Mouse (Mus musculus): ENCODE data around the gene Ntmt1. TPM values are rescaled to one million over a fixed set of nuclear protein-coding genes. Genes with fewer than 3 reads are reported as not detected.

The Ntmt1 gene
- polyA plus RNA-seq, 1 experiment from 2014 or later: 126 TPM

DNA sequence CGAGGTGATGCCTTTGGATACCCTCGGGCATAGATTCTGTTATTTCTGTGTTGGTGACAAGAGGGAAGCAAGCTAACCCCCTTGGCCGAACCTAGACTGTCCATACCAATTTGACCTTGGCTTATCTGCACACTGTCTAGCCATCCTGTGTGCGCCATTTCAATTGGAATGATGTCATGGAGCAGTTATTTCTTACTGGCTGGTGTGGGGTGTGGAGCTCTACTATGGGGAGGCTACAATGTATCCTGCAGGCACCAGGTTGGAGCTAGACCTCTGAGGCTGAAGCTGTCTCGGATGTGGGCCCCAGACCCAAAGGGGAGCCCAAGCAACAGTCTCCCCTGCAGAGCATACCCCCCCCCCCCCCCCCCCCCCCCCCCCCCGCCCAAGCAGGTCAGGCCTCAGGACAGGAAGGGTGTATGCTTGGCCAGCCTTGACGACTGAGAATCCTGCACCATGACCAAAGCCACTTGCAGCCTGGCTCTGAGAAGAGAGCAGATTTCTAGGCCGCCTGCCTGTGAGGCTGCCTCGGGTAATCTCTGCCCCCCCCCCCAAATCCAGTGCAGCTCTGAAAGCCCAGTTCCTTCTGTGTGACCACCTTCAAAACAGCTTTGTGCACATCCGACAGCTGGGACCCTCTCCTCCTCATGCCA lies 26.9 kb downstream of the Ntmt1 start, which contains the start of gene Prrx2:
Prrx2 (plus strand) TSS at position 600 of the 650 bp plus-strand sequence.
- Histone ChIP-seq H3K4me1 (peaks cover 41% of the 10 kb centered on the region), H3K4me3 (no peak within 1 kb of the TSS), H3K36me3 (no peaks in the 10 kb centered on the region), H3K9me3 (replicated peaks) (no peaks in the 10 kb centered on the region), H3K27me3 (ENCODE audit: low read depth, poor library complexity, severe bottlenecking) (no peaks in the 10 kb centered on the region), H3K27ac (replicated peaks) (no peak within 1 kb of the TSS; the same call in 1 of the 2 replicates)
- WGBS: 71% methylated on average over 8 of the region's 10 CpGs
- no peak for DNase-seq (ENCODE audit: low spot score)

DNA sequence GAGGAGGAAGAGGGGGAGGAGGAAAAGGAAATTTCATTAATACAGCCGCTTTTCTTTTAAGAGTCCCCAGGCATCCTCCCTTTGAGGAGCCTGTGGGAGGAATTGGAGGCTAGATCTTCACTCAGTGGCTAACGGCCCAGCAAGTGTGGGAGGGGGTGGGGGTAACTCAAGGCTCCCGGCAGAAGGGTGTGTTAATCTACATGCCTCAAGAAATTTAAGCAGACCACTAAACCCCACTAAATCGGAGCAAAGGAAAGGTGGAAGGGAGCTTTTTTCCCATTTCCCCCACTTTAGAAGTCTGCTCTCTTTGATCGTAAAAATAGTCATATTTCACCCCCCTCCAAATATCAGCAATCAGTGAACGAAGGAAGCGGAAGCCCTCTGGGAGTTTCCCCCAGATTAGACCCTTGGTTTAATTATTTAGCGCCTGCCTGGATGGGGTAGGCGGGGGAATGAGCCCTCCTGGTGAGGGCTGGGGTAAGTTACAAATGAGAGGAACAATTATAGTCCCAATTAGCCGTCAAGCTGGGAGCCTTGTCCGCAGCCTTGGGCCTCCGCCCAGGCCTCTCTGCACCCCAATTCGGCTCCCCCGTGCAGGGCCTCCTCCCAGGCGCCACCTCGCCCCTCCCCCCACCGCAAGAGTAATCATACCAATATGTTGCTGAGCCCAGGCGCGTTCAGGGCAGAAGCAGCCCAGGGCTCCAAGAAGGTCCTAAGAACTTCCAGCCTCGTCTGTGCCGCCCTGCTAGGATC lies 28.8 kb downstream of the Ntmt1 start:
- 19% methylated on average over 21 of the region's 21 CpGs for WGBS
- Histone ChIP-seq H3K27ac (replicated peaks) (0 out of 2 replicates have a peak overlapping the region, but pooled peaks have one; percentile 33), H3K4me1 (peaks cover 32% of the 10 kb centered on the region), H3K9me3 (replicated peaks) (no peaks in the 10 kb centered on the region), H3K36me3 (no peaks in the 10 kb centered on the region), H3K27me3 (ENCODE audit: low read depth, poor library complexity, severe bottlenecking) (no peaks in the 10 kb centered on the region), H3K4me3 (no peak overlapping the region)
- no peak for DNase-seq (ENCODE audit: low spot score)

DNA sequence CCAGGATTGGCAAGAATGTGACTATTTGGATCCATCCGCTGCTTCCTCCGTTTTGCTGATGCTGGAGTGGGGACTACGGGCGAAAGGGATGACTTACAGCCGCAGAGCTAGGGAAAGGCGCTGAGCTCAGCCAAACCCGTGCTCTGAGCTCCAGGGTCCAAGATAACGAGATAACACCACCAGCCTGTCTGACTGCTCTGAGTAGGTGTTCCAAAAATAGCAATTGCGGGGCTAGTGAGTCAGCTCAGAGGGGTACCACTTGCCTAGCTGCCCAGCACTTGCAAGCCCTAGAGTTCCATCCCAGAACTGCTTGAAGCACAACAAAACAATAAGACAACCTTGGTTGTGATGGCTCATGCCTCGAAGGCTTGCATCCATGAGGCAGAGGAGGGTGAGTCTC lies 35.0 kb downstream of the Ntmt1 start:
- Histone ChIP-seq H3K27me3 (ENCODE audit: low read depth, poor library complexity, severe bottlenecking) (peaks cover 39% of the 10 kb centered on the region), H3K27ac (replicated peaks) (no peak overlapping the region), H3K9me3 (replicated peaks) (no peaks in the 10 kb centered on the region), H3K4me3 (no peak overlapping the region), H3K4me1 (peaks cover 24% of the 10 kb centered on the region), H3K36me3 (no peaks in the 10 kb centered on the region)
- DNase-seq (ENCODE audit: low spot score): no peak
- WGBS: 65% methylated on average over 10 of the region's 10 CpGs

DNA sequence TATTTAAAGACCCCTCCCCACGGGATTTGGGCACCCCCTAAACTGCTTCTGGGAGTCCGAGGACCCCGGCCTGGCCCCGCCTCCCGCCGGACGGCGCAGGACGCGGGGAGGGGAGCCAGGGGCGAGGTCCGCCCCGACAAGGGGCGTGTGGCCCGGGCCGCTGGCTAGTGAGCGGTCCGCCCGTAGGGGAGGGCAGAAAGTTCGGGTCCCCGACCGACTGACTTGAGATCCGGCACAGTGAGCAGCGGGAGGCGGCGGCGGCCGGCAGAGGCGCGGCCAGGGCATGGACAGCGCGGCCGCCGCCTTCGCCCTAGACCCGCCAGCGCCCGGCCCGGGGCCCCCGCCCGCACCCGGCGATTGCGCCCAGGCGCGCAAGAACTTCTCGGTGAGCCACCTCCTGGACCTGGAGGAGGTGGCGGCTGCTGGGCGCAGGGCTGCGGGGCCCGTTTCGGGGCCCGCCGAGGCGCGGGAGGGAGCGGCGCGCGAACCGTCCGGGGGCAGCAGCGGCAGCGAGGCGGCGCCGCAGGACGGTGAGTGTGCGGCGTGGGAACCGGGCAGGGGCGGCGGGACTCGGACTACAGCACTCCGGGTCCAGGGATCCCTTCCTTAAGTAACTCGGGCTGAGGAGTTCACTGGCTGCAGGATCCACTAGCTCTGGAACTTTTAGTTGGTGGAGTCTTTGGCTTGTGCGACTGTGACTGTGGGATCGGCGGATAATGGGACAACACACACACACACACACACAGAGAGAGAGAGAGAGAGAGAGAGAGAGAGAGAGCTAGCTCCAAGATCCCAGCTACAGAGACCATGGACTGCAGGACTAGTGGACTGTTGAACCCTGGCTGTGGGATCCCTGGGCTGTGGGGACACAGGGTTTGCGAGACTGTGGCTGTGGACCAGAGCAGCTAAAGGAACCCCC lies 37.8 kb downstream of the Ntmt1 start:
- Histone ChIP-seq H3K27me3 (ENCODE audit: low read depth, poor library complexity, severe bottlenecking) (peaks cover 39% of the 10 kb centered on the region), H3K9me3 (replicated peaks) (no peaks in the 10 kb centered on the region), H3K36me3 (no peaks in the 10 kb centered on the region), H3K4me3 (peak overlapping the region; percentile 76), H3K27ac (replicated peaks) (peak overlapping the region; percentile 86), H3K4me1 (peaks cover 29% of the 10 kb centered on the region)
- 2% methylated on average over 80 of the region's 80 CpGs for WGBS
- DNase-seq (ENCODE audit: low spot score): peak; percentile 54

DNA sequence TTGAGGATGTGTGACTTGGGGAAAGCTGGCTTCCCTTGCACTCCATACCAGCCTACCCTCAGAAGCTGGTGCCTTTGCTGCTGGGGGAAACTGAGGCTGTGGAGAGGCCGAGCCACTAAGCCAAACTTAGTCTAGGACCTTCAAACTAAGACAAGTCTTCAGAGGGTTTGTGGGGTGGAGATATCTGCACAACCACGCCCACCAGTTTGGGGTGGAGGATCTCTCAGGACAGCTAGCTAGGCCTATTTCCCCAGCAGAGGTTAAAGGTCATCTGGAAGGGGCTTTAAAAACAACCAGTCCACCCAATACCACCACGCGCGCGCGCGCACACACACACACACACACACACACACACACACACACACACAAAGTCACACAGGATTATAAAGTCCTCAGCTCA lies 38.6 kb downstream of the Ntmt1 start:
- Histone ChIP-seq H3K27me3 (ENCODE audit: low read depth, poor library complexity, severe bottlenecking) (peaks cover 39% of the 10 kb centered on the region), H3K9me3 (replicated peaks) (no peaks in the 10 kb centered on the region), H3K36me3 (no peaks in the 10 kb centered on the region), H3K4me3 (peak overlapping the region; percentile 76), H3K27ac (replicated peaks) (peak overlapping the region; percentile 86; the same call in 1 of the 2 replicates), H3K4me1 (peaks cover 38% of the 10 kb centered on the region)
- DNase-seq (ENCODE audit: low spot score): no peak
- 73% methylated on average over 8 of the region's 8 CpGs for WGBS

DNA sequence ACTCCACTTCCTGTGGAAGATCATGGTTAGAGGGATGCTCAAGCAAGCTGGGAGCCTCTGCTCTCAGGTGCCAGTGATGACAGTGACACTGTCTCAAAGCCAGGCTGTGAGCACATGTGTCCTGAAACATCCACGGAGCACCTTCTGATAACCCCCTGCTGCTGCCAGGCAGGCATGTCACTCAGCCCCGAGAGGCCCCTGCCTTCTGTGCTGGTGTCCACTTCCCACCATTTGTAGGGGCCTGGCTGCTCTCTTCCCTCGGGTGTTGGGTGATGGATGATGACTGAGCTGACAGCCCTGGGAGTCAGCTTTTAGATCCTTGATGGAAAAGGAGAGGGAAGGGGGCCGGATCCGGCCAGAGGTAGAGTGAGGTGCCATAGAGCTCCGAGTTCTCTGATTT lies 39.1 kb downstream of the Ntmt1 start:
- Histone ChIP-seq H3K36me3 (no peaks in the 10 kb centered on the region), H3K4me1 (peaks cover 38% of the 10 kb centered on the region), H3K27ac (replicated peaks) (no peak overlapping the region), H3K27me3 (ENCODE audit: low read depth, poor library complexity, severe bottlenecking) (peaks cover 39% of the 10 kb centered on the region), H3K9me3 (replicated peaks) (no peaks in the 10 kb centered on the region), H3K4me3 (peak overlapping the region; percentile 76)
- no peak for DNase-seq (ENCODE audit: low spot score)
- 47% methylated on average over 6 of the region's 6 CpGs for WGBS

DNA sequence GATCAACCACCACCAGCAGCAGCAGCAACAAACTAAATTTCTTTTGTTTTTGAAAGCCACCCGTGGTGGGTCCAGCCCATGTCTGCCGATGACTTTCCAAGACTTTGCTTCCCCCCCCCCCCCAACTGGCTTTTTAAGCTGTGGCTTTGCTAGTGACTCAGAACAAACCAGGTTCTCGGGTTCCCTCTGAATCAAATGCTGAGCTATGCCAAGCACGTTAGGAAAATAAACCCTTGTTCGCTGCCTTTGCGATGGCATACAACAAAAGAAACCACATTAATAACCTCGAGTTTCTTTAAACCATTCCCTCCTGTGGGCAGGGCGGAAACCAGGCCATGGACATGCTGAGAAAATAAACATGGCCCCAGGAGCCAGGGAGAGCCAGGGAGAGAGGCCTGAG lies 40.6 kb downstream of the Ntmt1 start:
- Histone ChIP-seq H3K27me3 (ENCODE audit: low read depth, poor library complexity, severe bottlenecking) (peaks cover 39% of the 10 kb centered on the region), H3K9me3 (replicated peaks) (no peaks in the 10 kb centered on the region), H3K36me3 (no peaks in the 10 kb centered on the region), H3K4me3 (no peak overlapping the region), H3K27ac (replicated peaks) (no peak overlapping the region), H3K4me1 (peaks cover 50% of the 10 kb centered on the region)
- 69% methylated on average over 8 of the region's 8 CpGs for WGBS
- DNase-seq (ENCODE audit: low spot score): no peak

DNA sequence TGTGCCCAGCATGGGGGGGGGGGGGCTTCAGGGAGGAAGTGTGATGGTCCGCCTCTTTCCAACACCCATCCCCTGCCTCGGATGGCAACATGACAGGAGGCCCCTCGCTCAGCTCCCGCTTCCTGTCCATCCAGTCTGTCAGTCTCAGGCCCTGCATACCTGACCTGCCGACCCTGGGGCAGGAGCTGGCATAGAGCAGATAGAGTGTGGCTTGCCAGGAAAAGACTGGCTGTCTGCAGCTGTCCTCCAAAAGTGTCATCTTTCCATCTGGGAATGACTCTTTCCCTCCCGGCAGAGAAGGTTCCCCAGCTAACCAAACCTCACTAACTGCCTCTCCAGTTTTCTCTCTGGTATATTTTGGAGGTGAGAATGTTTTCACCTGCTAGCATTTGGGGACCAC lies 43.0 kb downstream of the Ntmt1 start:
- H3K4me1 ChIP-seq: peaks cover 58% of the 10 kb centered on the region
- H3K27me3 ChIP-seq (ENCODE audit: low read depth, poor library complexity, severe bottlenecking): peaks cover 17% of the 10 kb centered on the region
- H3K9me3 ChIP-seq (replicated peaks): no peaks in the 10 kb centered on the region
- no peak overlapping the region for H3K4me3 ChIP-seq
- no peak for DNase-seq (ENCODE audit: low spot score)
- no peaks in the 10 kb centered on the region for H3K36me3 ChIP-seq
- H3K27ac ChIP-seq (replicated peaks): no peak overlapping the region
- WGBS: 64% methylated on average over 6 of the region's 6 CpGs

DNA sequence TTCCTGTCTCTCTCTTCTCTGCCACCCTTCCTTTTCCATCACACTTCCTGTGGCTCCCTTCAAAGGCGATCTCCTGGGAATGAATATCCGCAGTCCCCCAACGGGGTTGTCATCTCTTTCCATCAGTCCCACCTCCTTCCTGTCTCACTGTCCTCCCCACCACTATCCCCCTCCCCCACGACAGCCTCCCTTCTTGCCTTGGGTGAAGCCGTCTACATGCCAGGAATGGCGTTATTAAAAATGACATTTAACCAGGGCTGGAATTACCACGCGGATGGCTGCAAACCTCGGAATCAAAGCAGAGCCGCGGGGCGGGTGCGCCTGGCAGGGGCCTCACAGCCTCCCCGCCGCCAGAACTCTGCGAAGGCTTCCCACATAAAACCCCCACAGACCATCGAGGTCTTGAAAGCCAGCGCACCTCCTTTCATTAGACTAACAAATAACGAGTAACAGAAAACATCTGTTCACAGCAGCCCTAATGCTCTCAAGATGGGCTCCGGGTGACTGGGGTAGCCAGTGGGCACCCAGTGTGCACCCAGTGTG lies 45.2 kb downstream of the Ntmt1 start:
- WGBS: 51% methylated on average over 20 of the region's 20 CpGs
- Histone ChIP-seq H3K9me3 (replicated peaks) (no peaks in the 10 kb centered on the region), H3K27ac (replicated peaks) (no peak overlapping the region; the same call in 1 of the 2 replicates), H3K4me3 (no peak overlapping the region), H3K27me3 (ENCODE audit: low read depth, poor library complexity, severe bottlenecking) (no peaks in the 10 kb centered on the region), H3K4me1 (peaks cover 53% of the 10 kb centered on the region), H3K36me3 (no peaks in the 10 kb centered on the region)
- no peak for DNase-seq (ENCODE audit: low spot score)

DNA sequence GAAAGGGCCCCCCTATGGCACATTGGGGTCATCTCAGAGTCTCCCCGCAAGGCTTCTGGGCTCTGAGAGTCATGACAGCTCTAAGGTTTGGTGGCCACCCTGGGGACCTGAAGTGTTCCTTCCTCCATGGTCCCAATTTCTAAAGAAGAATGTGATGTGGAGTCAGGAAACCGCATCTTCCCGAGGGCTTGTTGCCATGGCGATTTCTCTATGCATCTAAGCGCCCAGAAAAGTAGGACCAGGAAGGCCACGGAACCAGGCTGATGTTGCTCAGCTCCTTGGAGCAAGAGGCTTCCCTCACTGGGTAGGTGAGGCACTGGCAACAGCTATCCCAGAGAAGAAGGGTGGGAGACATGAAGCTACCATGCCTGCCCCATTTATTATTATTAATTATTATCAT lies 49.5 kb downstream of the Ntmt1 start:
- no peaks in the 10 kb centered on the region for H3K27me3 ChIP-seq (ENCODE audit: low read depth, poor library complexity, severe bottlenecking)
- no peaks in the 10 kb centered on the region for H3K9me3 ChIP-seq (replicated peaks)
- DNase-seq (ENCODE audit: low spot score): no peak
- H3K4me1 ChIP-seq: peaks cover 54% of the 10 kb centered on the region
- WGBS: 67% methylated on average over 6 of the region's 6 CpGs
- no peaks in the 10 kb centered on the region for H3K36me3 ChIP-seq
- no peak overlapping the region for H3K4me3 ChIP-seq
- no peak overlapping the region for H3K27ac ChIP-seq (replicated peaks)

DNA sequence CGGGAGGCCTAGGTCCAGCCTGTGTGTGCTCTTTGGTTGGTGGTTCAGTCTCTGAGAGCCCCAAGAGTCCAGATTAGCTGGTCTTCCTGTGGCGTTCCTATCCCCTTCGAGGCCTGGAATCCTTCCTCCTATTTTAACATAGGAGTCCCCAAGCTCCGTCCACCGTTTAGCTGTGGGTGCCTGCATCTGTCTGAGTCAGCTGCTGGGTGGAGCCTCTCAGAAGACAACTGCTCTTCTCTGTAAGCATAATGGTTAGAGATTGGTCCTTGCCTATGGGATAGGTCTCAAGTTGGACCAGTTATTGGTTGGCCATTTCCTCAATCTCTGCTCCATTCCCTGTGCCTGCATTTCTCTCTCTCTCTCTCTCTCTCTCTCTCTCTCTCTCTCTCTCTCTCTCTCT lies 52.2 kb downstream of the Ntmt1 start:
- peaks cover 19% of the 10 kb centered on the region for H3K27me3 ChIP-seq (ENCODE audit: low read depth, poor library complexity, severe bottlenecking)
- no peaks in the 10 kb centered on the region for H3K36me3 ChIP-seq
- DNase-seq (ENCODE audit: low spot score): no peak
- peaks cover 41% of the 10 kb centered on the region for H3K4me1 ChIP-seq
- H3K4me3 ChIP-seq: no peak overlapping the region
- WGBS: 82% methylated on average over 5 of the region's 5 CpGs
- H3K9me3 ChIP-seq (replicated peaks): no peaks in the 10 kb centered on the region
- no peak overlapping the region for H3K27ac ChIP-seq (replicated peaks)

DNA sequence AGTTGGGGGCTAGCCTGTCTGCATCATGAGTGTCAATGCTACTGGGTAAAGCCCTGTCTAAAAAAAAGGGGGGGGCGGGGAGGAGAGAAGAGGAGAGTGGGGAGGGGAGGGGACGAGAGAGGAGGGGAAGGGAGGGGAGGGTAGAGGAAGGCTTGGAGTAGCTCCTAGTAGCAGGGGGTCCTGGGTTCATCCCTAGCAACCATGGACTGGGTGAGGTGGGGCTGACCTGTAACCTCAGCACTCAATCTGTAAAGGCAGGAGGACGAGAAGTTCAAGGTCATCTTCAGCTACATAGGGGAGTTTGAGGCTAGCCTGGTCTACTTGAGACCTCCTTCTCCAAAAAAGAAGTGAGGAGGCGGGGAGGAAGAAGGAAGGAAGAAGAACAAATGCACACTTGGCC lies 54.5 kb downstream of the Ntmt1 start:
- H3K9me3 ChIP-seq (replicated peaks): no peaks in the 10 kb centered on the region
- peaks cover 35% of the 10 kb centered on the region for H3K27me3 ChIP-seq (ENCODE audit: low read depth, poor library complexity, severe bottlenecking)
- H3K36me3 ChIP-seq: no peaks in the 10 kb centered on the region
- H3K4me1 ChIP-seq: peaks cover 43% of the 10 kb centered on the region
- 64% methylated on average over 4 of the region's 4 CpGs for WGBS
- H3K27ac ChIP-seq (replicated peaks): no peak overlapping the region
- no peak overlapping the region for H3K4me3 ChIP-seq
- DNase-seq (ENCODE audit: low spot score): no peak

Measured in midbrain, embryonic 10.5 days (tissue).